Mouse (Mus musculus) small intestine, adult 2 months (tissue): ENCODE data around the gene Mb.

Source experiments
- CTCF ChIP-seq: fragments of 200-500 bp; IDR thresholded peaks from 2 replicates; pipeline ENCODE4 v1.5.1; 2012; ENCODE audit warnings: low read depth, mild to moderate bottlenecking, control low read depth, inconsistent platforms, low read length, moderate library complexity, mixed read lengths; ENCODE audit not compliant: insufficient replicate concordance, insufficient read length; ENCODE audit errors: extremely low read depth
- POLR2A ChIP-seq: fragments of 200-500 bp; IDR thresholded peaks from 2 replicates; pipeline ENCODE4 v1.6.1; 2012; ENCODE audit warnings: low read depth, mild to moderate bottlenecking, control low read depth, inconsistent platforms, low read length, moderate library complexity

DNA sequence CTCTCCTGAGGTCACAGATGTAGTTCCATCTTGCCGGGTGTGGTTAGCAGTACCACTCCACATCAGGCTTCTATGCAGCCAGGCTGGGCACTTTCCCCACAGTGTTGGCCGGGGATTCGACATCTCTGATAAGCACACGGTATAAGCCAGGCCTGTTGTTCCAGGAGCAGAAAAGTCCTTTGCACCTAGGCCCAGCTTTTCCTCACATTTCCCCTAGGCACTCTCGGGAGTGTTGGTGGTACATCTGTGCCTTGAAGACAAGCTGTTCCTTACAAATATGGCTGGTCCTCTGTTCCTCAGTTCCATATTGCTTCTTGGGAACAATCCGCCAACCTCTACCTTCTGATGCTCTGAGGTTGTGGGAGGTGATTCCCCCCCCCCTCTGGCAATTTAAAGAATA, 15.8 kb upstream of the Mb start:
- TF ChIP-seq POLR2A (no peak), CTCF (no peak)
